Mouse (Mus musculus): ENCODE results near the gene Mrs2. TPM values are rescaled to one million over a fixed set of nuclear protein-coding genes. Genes with fewer than 3 reads are reported as not detected.

The Mrs2 gene
- 9.3 and 11.3 TPM in 2 replicates for polyA plus RNA-seq (2012; rRNA removed)

- peak within 1 kb of the TSS; percentile 29; the same call in 1 of the 2 replicates for H3K27ac ChIP-seq (ENCODE audit: insufficient read depth, low read depth, low read length)
- TF ChIP-seq POLR2A (IDR thresholded peaks at IDR 0.05; ENCODE audit: low read depth, low read length) (peak; percentile 42; the same call in 1 of the 2 replicates), CTCF (IDR thresholded peaks at IDR 0.05; ENCODE audit: extremely low read depth, insufficient read length, insufficient replicate concordance, low read depth, low read length) (no peak)
- no peaks in the 10 kb centered on the region for H3K27me3 ChIP-seq (ENCODE audit: control insufficient read depth, insufficient read depth, low read length)
- peaks cover 6% of the 10 kb centered on the region for H3K36me3 ChIP-seq (ENCODE audit: control insufficient read depth, insufficient read depth, low read length)
- peaks cover 9% of the 10 kb centered on the region; the same call in 1 of the 2 replicates for H3K4me1 ChIP-seq (ENCODE audit: control insufficient read depth, insufficient read depth, insufficient read length, low read length)
- under 1% methylated on average over 84 of the region's 84 CpGs for WGBS
- H3K4me3 ChIP-seq (ENCODE audit: low read depth, low read length) = peak within 1 kb of the TSS; percentile 76
These were observed at the start of gene Mrs2 for GRCm38 (mm10) chr13:25019793-25020539. Gene Mrs2 (minus strand): TSS chr13:25020379.

GRCm38 (mm10) chr13:25069765-25070164, 49.6 kb upstream of the Mrs2 start:
- TF ChIP-seq POLR2A (IDR thresholded peaks at IDR 0.05; ENCODE audit: low read depth, low read length) (no peak), CTCF (IDR thresholded peaks at IDR 0.05; ENCODE audit: extremely low read depth, insufficient read length, insufficient replicate concordance, low read depth, low read length) (no peak)
- Histone ChIP-seq H3K27me3 (ENCODE audit: control insufficient read depth, insufficient read depth, low read length) (no peaks in the 10 kb centered on the region), H3K4me3 (ENCODE audit: low read depth, low read length) (no peak overlapping the region), H3K27ac (ENCODE audit: insufficient read depth, low read depth, low read length) (no peak overlapping the region), H3K36me3 (ENCODE audit: control insufficient read depth, insufficient read depth, low read length) (no peaks in the 10 kb centered on the region), H3K4me1 (ENCODE audit: control insufficient read depth, insufficient read depth, insufficient read length, low read length) (no peaks in the 10 kb centered on the region)
- WGBS = 58% methylated on average over 4 of the region's 4 CpGs

- Histone ChIP-seq H3K36me3 (ENCODE audit: control insufficient read depth, insufficient read depth, low read length) (no peaks in the 10 kb centered on the region), H3K4me3 (ENCODE audit: low read depth, low read length) (no peak overlapping the region), H3K27me3 (ENCODE audit: control insufficient read depth, insufficient read depth, low read length) (no peaks in the 10 kb centered on the region), H3K4me1 (ENCODE audit: control insufficient read depth, insufficient read depth, insufficient read length, low read length) (no peaks in the 10 kb centered on the region), H3K27ac (ENCODE audit: insufficient read depth, low read depth, low read length) (no peak overlapping the region)
- no peak for TF ChIP-seq CTCF (IDR thresholded peaks at IDR 0.05; ENCODE audit: extremely low read depth, insufficient read length, insufficient replicate concordance, low read depth, low read length)
- TF ChIP-seq POLR2A (IDR thresholded peaks at IDR 0.05; ENCODE audit: low read depth, low read length) = no peak
- 47% methylated on average over 4 of the region's 4 CpGs for WGBS
These were observed 47.0 kb upstream of the Mrs2 start for GRCm38 (mm10) chr13:25067183-25067582.

GRCm38 (mm10) chr13:25066659-25067058, 46.5 kb upstream of the Mrs2 start:
- WGBS = 99% methylated on average over 2 of the region's 2 CpGs

GRCm38 (mm10) chr13:25055873-25056667, 35.9 kb upstream of the Mrs2 start, which contains the start of gene Dcdc2a:
Gene Dcdc2a (plus strand): TSS chr13:25056004.
- no peaks in the 10 kb centered on the region for H3K36me3 ChIP-seq (ENCODE audit: control insufficient read depth, insufficient read depth, low read length)
- H3K27me3 ChIP-seq (ENCODE audit: control insufficient read depth, insufficient read depth, low read length) = peaks cover 16% of the 10 kb centered on the region
- 4% methylated on average over 63 of the region's 63 CpGs for WGBS
- no peak within 1 kb of the TSS for H3K27ac ChIP-seq (ENCODE audit: insufficient read depth, low read depth, low read length)
- peak within 1 kb of the TSS; percentile 55 for H3K4me3 ChIP-seq (ENCODE audit: low read depth, low read length)
- no peak for TF ChIP-seq CTCF (IDR thresholded peaks at IDR 0.05; ENCODE audit: extremely low read depth, insufficient read length, insufficient replicate concordance, low read depth, low read length)
- TF ChIP-seq POLR2A (IDR thresholded peaks at IDR 0.05; ENCODE audit: low read depth, low read length) = no peak
- peaks cover 7% of the 10 kb centered on the region for H3K4me1 ChIP-seq (ENCODE audit: control insufficient read depth, insufficient read depth, insufficient read length, low read length)

More at GRCm38 (mm10) chr13:25066659-25067058, 46.5 kb upstream of the Mrs2 start:
- Histone ChIP-seq H3K4me1 (ENCODE audit: control insufficient read depth, insufficient read depth, insufficient read length, low read length) (no peaks in the 10 kb centered on the region), H3K27ac (ENCODE audit: insufficient read depth, low read depth, low read length) (no peak overlapping the region), H3K27me3 (ENCODE audit: control insufficient read depth, insufficient read depth, low read length) (no peaks in the 10 kb centered on the region), H3K4me3 (ENCODE audit: low read depth, low read length) (no peak overlapping the region), H3K36me3 (ENCODE audit: control insufficient read depth, insufficient read depth, low read length) (no peaks in the 10 kb centered on the region)
- no peak for TF ChIP-seq POLR2A (IDR thresholded peaks at IDR 0.05; ENCODE audit: low read depth, low read length)
- TF ChIP-seq CTCF (IDR thresholded peaks at IDR 0.05; ENCODE audit: extremely low read depth, insufficient read length, insufficient replicate concordance, low read depth, low read length) = no peak

GRCm38 (mm10) chr13:25055111-25055554, 35.0 kb upstream of the Mrs2 start:
- H3K4me3 ChIP-seq (ENCODE audit: low read depth, low read length) = peak overlapping the region; percentile 42
- H3K27me3 ChIP-seq (ENCODE audit: control insufficient read depth, insufficient read depth, low read length) = peaks cover 16% of the 10 kb centered on the region
- TF ChIP-seq POLR2A (IDR thresholded peaks at IDR 0.05; ENCODE audit: low read depth, low read length) (no peak), CTCF (IDR thresholded peaks at IDR 0.05; ENCODE audit: extremely low read depth, insufficient read length, insufficient replicate concordance, low read depth, low read length) (no peak)
- no peak overlapping the region for H3K27ac ChIP-seq (ENCODE audit: insufficient read depth, low read depth, low read length)
- 1% methylated on average over 35 of the region's 35 CpGs for WGBS
- peaks cover 7% of the 10 kb centered on the region for H3K4me1 ChIP-seq (ENCODE audit: control insufficient read depth, insufficient read depth, insufficient read length, low read length)
- H3K36me3 ChIP-seq (ENCODE audit: control insufficient read depth, insufficient read depth, low read length) = no peaks in the 10 kb centered on the region

GRCm38 (mm10) chr13:25052671-25053070, 32.5 kb upstream of the Mrs2 start:
- Histone ChIP-seq H3K27ac (ENCODE audit: insufficient read depth, low read depth, low read length) (no peak overlapping the region), H3K4me1 (ENCODE audit: control insufficient read depth, insufficient read depth, insufficient read length, low read length) (peaks cover 7% of the 10 kb centered on the region), H3K27me3 (ENCODE audit: control insufficient read depth, insufficient read depth, low read length) (peaks cover 16% of the 10 kb centered on the region), H3K36me3 (ENCODE audit: control insufficient read depth, insufficient read depth, low read length) (no peaks in the 10 kb centered on the region), H3K4me3 (ENCODE audit: low read depth, low read length) (no peak overlapping the region)
- WGBS = 76% methylated on average over 5 of the region's 5 CpGs
- TF ChIP-seq CTCF (IDR thresholded peaks at IDR 0.05; ENCODE audit: extremely low read depth, insufficient read length, insufficient replicate concordance, low read depth, low read length) = no peak
- TF ChIP-seq POLR2A (IDR thresholded peaks at IDR 0.05; ENCODE audit: low read depth, low read length) = no peak

Measured in small intestine, adult 2 months (tissue).